Mouse (Mus musculus): ENCODE data around the gene Aktip.

Aktip gene

DNA sequence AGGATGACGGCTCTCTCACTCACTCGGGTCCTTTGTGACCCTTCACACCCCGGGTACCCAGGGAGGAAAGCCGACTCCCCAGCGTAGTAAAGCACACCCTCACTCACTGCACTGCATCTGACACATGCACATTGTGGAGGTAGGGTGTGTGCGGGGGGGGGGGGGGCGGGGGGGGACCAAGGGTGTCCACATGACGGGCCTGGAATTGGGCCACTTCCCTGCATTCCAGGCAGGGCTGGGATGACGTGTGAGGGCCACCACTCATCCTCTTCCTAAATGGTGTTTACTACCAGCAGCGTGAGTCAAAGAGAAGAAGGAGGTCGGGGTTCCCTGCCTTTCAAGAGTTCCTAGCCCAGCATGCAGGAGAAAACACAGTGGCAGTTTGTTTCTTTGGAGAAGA is 11.6 kb downstream of the Aktip start:
- DNase-seq: no peak

DNA sequence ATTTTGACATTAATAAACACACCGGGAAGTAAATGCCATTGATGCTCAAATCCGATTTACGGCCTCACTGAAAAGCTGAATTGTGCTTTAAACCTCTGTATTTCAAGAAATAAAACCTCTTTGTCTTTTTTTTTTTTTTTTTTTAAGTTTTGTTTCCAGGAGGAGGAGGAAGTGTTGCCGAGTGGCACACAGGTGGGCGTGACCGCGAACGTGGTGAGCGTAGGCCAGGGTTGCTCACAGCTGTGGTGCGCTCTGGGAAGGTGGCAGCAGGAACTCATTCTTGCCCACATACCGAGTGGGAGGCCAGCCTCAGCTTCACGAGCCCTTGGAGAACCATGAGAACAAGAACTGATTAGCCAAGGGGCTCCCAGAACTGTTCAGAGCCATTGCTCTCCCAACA is 13.4 kb downstream of the Aktip start:
- DNase-seq: no peak

DNA sequence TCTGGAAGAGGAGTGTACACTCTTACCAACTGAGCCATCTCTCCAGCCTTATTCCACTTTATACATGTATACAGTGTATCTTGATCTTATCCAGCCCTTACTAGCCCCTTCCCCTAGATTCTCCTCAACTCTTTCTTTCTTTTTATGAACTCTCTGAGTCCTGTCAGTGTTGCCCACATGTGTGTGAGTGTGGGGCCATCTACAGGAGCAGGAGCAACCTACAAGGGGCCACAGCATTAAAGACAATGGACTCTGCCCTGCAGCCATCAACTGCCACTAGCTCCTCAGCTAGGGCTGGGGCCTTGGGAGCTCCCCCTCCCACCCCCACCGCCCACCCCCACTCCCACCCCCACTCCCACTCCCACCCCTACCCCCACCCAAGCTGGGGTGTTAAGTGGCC is 22.1 kb downstream of the Aktip start:
- DNase-seq: peak; percentile 44

DNA sequence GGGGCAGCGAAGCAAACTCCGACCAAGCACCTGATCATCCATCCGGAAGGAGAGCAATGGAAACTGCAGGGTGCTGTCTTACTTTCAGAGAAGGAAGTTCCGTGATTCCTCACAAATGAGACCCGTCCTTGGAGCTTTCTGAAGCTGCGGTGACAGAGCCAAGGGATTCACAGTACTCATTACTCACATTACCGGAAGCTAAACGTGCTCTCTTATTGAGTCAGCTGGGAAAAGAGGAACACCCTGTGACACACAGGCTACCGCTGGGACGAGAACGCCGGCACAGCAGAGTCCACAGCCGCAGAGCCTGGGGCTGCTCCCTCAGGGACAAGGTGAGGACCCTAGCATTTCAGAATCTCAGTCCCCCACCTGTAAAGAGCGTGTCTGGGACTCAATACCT is 23.6 kb downstream of the Aktip start:
- peak; percentile 44 for DNase-seq

DNA sequence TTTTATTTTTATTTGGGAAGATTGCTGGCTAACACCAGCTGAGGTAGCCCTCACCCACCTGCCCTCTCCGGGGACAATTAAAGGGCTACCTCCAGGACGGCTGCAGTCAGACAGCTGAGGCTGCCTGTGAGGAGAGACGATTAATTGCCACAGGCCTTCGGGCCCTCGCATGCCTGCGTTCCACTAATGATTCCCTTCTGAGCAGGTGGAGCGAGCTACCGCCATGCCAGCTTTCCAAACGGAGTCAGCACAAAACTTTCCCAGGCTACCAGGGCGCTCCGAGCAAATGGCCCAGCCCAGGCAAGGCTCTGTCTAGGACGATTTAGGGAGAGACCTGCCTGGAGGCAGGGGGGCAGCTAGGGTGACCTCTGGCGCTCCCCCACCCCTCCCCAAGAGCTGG is 28.2 kb downstream of the Aktip start:
- peak; percentile 77 for DNase-seq

DNA sequence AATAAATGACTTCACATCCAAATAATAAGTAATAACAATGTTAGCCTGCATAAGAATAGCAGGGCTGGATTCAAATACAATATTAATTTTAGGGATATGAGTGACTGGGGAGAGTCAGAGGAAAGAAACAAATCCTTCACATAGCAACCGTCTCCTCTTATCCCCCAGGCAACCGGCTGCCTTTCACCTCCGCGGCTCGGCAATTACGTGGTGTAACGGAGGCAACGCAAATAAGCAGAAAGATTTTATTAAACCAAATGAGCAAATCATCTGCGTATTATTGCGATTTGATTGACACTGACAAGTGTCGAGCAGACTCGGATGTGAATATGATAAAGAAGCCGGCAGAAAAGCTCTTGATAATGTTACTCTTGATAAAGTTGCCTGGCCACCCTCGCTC is 28.9 kb downstream of the Aktip start:
- peak; percentile 53 for DNase-seq

DNA sequence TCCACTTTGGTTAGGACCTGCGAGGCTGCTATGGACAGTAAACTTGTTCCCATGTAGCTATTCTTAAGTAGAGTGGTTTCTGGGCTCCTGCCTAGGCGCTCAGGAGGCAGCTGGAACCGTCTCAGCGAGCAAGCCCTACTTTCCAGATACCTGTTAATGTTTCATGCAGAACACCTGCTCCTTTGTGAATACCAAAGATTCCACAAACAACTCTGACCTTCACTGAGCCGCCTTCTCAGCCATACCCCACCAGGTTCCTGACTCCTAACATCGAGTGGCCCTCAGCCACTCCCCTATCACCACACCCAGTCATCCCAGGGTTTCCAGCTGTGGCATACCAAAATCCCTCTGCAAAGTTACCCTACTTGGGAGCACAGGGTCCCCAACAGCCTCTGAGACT is 29.6 kb downstream of the Aktip start:
- no peak for DNase-seq

DNA sequence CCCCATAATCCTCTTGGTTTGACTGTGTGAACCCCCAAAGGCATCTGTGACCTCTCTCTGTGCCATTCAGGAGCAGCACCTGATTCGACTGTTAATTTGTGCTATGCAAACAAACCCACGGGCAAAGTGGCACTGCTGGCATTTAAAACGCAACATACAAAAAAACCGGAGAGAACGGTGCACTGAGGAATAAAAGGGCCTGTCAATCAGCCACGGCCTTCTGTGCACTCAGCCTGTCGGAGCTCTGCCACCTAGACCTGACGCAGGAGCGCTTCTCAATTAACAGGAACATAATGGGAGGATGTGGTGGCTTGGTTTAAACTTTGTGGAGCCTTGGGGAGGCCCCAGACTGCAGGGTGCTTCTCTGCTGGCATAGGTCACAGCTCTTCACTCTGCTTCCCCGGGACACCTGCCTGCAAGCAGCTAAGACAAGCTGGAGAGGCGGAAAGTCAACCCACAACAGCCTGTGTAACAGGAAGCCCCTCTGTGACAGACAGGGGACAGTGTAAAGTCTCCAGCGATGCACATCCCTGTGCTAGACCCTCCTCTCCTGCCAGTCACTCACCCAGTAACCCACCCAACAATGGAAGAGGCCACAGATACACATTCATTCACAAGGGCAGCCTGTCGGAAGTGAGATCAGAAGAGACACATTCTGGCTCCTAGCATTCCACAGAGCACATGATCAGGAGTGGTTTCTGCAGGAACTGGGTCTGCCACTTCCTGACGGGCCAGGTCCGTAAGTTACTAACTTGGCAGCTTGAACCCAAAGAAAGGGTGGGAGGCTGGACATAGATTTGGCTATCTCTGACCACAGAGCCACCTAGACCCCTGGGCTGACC is 39.6 kb downstream of the Aktip start:
- peak; percentile 29 for DNase-seq

DNA sequence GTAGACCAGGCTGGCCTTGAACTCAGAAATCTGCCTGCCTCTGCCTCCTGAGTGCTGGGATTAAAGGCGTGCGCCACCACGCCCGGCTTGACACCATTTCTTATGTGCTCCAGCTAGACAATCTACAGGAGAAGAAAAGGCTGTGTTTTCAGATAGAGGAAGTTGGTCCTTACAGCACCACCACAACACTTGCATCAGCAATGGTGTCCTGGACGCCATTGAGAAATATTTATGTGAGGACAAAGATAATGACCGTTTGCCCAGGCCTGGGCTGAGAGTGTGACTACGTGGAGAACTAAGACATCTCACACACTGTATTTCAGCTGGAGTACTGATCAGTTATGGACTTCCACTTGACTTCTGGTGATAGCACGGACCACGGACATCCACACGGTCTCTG is 41.2 kb downstream of the Aktip start:
- no peak for DNase-seq

DNA sequence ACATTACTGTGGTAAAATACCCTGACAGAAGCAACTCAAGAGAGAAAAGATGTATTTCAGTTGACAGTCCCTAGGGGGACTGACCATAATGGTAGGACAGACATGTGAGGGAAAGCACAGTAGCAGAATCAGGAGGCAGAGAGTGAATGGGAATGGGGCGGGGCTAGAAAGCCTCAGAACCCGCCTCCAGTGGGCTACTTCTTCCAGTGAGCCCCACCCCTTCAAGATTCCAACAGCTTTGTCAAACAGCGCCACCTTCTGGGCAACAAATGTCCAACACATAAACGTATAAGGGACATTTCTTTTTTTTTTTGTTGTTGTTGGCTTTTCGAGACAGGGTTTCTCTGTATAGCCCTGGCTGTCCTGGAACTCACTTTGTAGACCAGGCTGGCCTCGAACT is 45.2 kb downstream of the Aktip start:
- DNase-seq: peak; percentile 80

DNA sequence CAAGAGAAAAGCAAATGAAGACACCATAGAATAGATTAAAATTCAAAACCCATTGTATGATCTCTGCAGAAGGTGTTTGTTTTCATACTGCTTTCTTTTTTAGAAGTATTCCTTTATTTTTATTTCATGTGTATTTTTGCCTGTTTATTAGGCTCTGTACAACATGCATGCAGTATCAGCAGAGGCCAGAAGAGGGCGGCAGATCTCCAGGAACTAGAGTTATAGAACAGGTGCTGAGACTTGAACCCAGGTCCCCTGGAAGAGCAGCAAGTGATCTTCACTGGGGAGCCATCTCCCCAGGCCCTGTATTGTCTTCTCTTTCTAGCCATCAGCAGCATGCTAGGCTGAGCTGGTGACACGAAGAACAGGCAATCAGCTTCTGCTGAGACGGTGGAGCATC is 45.9 kb downstream of the Aktip start:
- no peak for DNase-seq

DNA sequence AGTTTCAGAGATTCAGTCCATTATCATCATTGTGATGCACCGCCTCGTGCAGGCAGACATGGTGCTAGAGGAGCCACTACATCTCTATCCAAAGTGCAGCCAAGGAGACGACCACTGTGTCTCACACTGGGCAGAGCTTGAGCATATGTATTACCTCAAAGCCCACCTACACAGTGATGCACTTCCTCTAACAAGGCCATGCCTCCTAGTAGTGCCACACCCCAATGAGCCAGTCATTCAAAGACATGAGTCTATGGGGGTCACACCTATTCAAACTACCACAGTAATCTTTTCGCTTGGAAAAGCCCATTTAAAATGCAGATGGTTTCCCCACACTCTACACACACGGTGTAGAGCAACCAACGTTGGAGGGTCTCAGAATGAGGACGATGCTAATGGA is 48.2 kb downstream of the Aktip start:
- no peak for DNase-seq

DNA sequence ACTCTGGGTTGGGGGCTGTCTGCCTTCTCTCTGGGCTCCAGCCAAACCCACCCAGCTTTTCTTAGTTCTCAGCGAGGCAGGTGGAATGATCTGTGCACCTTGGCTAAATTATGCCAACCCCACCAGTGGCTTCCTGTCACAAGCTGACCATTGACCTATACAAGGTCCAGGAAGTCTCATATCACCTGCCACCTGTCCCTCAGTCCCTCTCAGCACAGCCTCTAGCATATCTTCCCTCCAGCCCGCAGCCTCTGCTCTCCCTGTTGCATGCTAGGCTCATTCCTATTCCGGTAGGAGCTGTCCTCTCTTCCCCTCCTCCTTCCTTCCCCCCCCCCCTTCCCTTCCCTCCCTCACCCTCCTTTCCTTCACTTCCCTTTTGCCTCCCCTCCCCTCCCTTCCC is 50.5 kb downstream of the Aktip start:
- DNase-seq: no peak

DNA sequence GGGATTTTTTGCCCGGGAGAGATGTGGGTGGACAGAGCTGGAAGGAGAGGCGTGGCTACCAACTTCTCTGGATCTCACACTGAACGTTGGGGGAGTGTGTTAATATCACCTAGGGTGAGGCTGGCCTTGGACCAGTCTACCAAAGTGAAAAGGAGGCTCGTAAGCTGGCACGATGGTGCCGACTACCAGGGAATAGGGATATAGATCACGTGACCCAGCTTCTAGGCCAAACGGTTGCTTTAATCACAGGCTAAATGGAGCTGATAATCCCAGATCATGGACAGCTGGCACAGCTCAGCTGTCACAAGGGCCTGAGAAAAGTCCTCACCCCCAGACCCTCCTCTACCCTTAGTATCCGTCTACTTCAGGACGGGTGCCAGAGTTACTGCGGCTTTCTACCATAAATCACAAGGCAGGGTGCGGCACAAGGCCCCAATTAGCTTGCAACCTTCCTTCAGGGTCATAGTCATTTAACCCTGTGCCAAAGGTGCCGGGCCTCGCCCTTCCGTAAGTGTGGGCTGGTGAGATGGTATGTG is 51.1 kb downstream of the Aktip start:
- DNase-seq: peak; percentile 87

DNA sequence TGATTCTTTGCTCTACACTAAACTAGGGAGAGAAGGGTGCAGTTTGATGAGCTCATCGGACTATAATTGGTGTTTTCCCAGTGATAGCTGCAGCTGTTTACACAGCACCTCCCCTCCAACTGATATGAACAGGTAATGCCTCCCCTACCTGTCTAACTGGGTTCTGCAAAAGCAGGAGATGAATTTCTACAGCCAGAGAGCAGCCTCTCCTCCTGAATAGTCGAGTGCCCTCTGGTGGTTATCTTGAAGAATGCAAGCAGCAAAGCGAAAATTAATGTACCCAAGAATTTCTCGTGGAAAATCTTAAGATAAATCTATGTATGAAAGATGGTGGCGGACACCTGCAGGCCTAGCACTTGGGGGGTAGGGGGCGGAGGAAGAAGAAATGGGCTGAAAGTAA is 52.1 kb downstream of the Aktip start:
- DNase-seq: peak; percentile 80

DNA sequence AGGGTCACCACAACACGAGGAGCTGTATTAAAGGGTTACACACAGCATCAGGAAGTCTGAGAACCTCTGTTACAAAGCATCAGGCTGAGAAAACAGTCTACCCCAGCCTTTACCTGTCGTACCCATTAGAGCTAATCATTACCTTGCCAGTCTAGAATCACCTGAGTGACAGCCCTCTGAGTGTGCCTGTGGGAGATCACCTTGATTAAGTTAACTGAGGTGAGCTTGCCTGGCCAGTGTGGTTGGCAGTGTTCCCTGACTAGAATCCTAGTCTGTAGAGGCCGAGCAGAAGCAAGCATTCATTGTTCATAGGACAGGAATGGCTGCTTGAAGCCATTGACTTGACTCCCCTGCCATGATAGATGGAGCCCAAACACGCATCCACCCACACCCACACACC is 58.9 kb downstream of the Aktip start:
- no peak for DNase-seq

DNA sequence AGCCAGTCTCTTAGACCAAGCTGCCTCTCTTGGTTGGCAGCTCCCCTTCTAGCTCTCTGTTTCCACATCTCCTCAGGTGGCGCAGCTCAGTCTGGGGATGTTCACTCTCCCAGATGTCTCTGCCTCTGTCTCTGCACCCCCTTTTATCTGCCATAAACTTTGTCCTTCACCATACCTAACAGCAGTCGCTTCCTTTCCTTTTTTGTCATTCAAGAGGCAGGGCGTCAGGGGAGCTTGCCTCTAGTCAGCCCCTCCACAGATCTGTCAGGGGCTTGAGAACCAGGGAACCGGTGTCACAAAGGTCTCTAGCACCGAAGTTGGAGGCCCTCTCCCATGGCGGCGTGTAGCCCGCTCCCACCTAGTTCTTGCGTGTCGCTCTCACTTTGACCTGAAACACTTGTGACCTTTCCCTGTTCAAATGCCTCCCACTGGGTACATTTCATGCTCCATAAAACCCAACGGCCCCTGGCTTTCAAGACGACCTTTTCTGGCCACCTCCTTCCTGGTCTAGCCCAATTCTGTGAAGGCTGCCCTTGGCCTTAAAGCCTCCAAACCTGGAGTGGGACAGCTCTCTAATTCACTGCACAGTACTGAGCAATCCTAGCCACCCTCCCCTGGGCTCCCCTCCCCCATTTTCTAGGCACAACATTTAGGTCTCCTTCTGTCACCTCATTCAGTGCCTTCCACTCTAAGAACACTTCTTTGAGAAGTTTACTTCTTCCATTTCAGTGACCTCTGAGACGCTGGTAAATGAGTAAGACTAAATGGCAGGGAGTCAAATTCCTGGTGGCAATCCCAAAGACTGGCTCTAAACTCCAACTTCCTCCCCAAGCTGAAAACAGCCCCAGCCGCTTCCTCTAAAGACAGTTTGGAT is 64.2 kb downstream of the Aktip start:
- DNase-seq: peak; percentile 52

DNA sequence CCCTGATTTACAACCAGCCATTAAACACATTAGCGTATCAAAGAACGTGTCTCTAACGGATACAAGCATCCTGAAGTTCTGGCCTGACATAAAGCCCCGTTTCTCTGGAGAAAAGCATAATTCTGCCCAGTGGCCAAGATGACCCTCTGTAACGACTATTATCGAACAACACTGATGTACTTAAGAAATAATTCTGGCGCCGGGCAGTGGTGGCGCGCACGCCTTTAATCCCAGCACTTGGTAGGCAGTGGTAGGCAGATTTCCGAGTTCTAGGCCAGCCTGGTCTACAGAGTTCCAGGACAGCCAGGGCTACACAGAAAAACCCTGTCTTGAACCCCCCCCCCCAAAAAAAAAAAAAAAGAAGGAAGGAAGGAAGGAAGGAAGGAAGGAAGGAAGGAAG is 65.1 kb downstream of the Aktip start:
- DNase-seq: peak; percentile 12

DNA sequence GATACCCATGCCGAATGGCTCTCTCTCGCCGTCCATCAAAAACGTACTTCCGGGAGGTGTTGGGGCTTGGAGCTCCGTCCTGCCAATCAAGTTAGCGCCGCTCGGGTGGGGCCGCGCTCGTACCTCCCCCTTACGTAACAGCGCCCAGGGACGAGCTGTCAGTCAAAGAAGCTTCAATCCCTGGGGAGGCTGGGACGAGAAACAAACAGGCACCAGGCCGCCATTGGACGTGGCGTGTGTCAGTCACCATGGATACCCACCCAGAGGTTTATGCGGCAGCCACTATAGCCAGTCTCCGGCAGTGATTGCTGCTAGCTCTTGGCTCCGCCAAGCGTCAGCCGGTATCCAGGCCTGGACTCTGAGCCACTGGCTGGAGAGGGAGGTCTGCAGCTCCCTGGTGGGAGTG is 65.7 kb downstream of the Aktip start:
- DNase-seq: peak; percentile 100

DNA sequence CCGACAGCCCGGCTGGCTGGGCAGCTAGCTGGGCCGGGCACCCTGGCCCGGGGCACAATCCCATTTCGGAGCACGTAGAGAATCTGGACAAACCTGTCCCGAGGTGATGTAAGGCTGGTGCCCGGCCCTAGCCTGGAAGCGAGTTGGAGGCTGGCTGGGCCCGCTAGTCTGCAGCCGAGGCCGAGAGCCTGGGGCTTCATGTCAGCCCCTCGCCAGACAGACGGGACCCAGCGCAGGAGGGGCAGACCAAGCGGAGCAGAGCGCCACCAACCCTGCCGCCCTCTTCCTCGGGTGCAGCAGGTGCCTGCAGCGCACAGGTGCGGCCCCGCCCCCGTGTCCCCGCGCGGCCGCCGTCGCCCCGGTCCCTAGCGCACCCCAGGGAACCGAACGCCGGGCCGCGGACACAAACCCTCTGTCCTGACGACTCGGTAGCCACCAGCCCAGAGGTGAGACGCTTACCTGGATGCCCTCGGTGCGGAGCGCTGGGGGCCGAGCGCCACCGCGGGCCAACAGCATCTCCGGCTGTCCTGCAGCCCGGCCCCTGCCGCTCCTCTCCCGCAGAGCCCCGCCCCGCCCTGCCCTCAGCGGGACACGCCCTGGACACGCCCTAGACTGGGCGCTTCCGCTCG is 66.2 kb downstream of the Aktip start:
- DNase-seq: no peak

DNA sequence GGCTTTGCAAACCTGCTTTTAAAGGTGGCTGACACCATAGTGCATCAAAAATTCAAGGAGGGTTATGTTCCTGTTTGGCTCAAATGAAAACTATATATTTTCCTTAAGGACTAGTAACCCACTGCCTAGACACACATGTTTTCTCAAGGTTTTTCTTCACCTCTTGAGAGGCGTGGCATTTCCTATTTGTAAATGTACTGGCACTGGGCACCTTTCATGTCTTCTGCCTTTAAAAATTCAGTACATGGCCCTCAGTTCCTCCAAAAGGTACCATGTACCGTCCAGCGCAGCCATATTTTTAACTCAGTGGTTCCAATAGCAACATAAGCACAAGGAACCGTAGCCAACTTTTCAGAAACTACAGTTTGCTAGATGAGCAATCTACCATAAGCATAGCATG is 67.0 kb downstream of the Aktip start:
- no peak for DNase-seq

DNA sequence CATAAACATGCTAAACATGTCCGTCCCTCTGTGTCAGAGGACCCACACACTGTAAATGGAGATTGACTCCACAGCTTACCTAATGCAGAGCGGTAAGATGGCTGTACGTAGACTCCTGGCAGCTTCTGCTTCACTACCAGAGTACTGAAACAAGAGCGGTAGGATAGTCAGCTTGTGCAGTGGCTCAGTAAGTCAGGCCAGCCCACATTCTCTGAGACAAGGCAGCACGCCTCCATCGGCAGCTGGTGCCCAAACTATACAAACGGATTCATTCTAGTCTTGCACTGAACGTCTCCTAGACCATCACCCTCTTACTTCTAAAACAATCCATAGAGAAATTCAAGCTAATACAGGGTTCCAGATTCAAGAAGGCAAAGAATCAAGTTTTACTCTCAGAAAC is 73.0 kb downstream of the Aktip start:
- no peak for DNase-seq

DNA sequence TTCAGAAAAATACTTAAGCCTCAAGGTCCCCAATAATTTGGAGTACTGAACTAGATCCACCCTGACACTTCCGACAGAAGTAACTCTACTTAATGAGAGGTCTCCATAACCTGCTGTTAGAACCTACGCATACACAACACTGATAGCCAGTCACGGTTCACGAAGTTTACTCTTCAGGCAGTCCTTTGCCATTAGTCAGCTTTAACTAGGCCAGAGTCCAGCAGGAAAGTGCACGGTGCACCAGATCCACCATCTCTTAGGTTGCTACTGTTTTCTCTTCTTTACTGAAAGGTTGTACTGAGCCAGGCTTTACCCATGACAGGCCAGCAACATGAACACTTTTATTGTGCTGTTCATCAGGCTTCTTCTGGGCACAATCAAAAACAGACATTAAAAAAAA is 75.5 kb downstream of the Aktip start:
- DNase-seq: no peak

DNA sequence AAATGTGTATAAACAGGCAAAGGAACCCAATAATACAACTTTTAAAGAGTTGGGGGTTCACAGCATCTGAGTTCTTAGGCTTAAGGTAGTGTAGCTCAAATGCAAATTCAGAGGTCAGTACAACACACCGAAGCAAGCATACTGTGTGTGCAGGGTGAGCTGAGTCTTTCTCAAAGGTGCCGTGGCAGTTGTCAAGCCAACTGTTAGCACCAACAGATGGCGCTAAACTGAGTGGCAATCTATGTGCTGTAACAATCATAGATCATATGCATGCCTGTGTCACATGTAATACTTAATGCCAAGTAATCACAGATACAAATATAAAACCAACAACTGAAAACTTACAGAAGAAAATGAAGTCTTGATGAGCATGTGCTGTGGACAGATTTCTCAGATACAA is 81.6 kb downstream of the Aktip start:
- DNase-seq: peak; percentile 39

Measured in retina, postnatal 1 day (tissue).